Mouse (Mus musculus): Measurements from ENCODE around the gene Sdk1. TPM values are rescaled to one million over a fixed set of nuclear protein-coding genes. Genes with fewer than 3 reads are reported as not detected.

The Sdk1 gene
- 0.65 and 0.73 TPM in 2 replicates for polyA plus RNA-seq (2016; fragmentation: Nextera tagmentation; extraction: Ambion mirVana)

GRCm38 (mm10) chr5:141240841-141241543, at the start of gene Sdk1:
Gene Sdk1 (plus strand): TSS chr5:141241490.
- DNase-seq (ENCODE audit: low spot score): peak; percentile 95
- Histone ChIP-seq H3K4me1 (peaks cover 43% of the 10 kb centered on the region), H3K4me3 (peak within 1 kb of the TSS; percentile 79), H3K36me3 (no peaks in the 10 kb centered on the region), H3K27me3 (ENCODE audit: low read depth, poor library complexity, severe bottlenecking) (peaks cover 65% of the 10 kb centered on the region), H3K9me3 (replicated peaks) (no peaks in the 10 kb centered on the region), H3K27ac (replicated peaks) (peak within 1 kb of the TSS; percentile 83)
- WGBS: under 1% methylated on average over 68 of the region's 77 CpGs

GRCm38 (mm10) chr5:141197278-141197677, 44.0 kb upstream of the Sdk1 start:
- Histone ChIP-seq H3K27me3 (ENCODE audit: low read depth, poor library complexity, severe bottlenecking) (no peaks in the 10 kb centered on the region), H3K27ac (replicated peaks) (0 out of 2 replicates have a peak overlapping the region, but pooled peaks have one; percentile 28), H3K4me1 (peaks cover 10% of the 10 kb centered on the region), H3K4me3 (no peak overlapping the region), H3K36me3 (no peaks in the 10 kb centered on the region), H3K9me3 (replicated peaks) (no peaks in the 10 kb centered on the region)
- WGBS: 72% methylated on average over 4 of the region's 4 CpGs
- DNase-seq (ENCODE audit: low spot score): no peak

GRCm38 (mm10) chr5:141202276-141203065, 38.8 kb upstream of the Sdk1 start:
- Histone ChIP-seq H3K27ac (replicated peaks) (peak overlapping the region; percentile 9; the same call in 1 of the 2 replicates), H3K36me3 (no peaks in the 10 kb centered on the region), H3K27me3 (ENCODE audit: low read depth, poor library complexity, severe bottlenecking) (no peaks in the 10 kb centered on the region), H3K4me3 (no peak overlapping the region), H3K4me1 (peaks cover 5% of the 10 kb centered on the region), H3K9me3 (replicated peaks) (no peaks in the 10 kb centered on the region)
- 84% methylated on average over 11 of the region's 11 CpGs for WGBS
- no peak for DNase-seq (ENCODE audit: low spot score)

GRCm38 (mm10) chr5:141207061-141207460, 34.2 kb upstream of the Sdk1 start:
- no peak for DNase-seq (ENCODE audit: low spot score)
- H3K27me3 ChIP-seq (ENCODE audit: low read depth, poor library complexity, severe bottlenecking): no peaks in the 10 kb centered on the region
- H3K4me3 ChIP-seq: no peak overlapping the region
- H3K36me3 ChIP-seq: no peaks in the 10 kb centered on the region
- whole genome bisulfite sequencing: 55% methylated on average over 5 of the region's 5 CpGs
- no peak overlapping the region for H3K27ac ChIP-seq (replicated peaks)
- H3K9me3 ChIP-seq (replicated peaks): no peaks in the 10 kb centered on the region
- H3K4me1 ChIP-seq: 0 out of 2 replicates have a peak, but pooled peaks cover 4% of the 10 kb centered on the region

- WGBS: 87% methylated on average over 3 of the region's 3 CpGs
- DNase-seq (ENCODE audit: low spot score): no peak
- Histone ChIP-seq H3K9me3 (replicated peaks) (no peaks in the 10 kb centered on the region), H3K27me3 (ENCODE audit: low read depth, poor library complexity, severe bottlenecking) (no peaks in the 10 kb centered on the region), H3K4me1 (no peaks in the 10 kb centered on the region), H3K27ac (replicated peaks) (no peak overlapping the region), H3K36me3 (no peaks in the 10 kb centered on the region), H3K4me3 (no peak overlapping the region)
These were observed 16.0 kb upstream of the Sdk1 start for GRCm38 (mm10) chr5:141225243-141225642.

GRCm38 (mm10) chr5:141234326-141234725, 7.0 kb upstream of the Sdk1 start:
- peak; percentile 16 for DNase-seq (ENCODE audit: low spot score)
- Histone ChIP-seq H3K4me1 (peaks cover 7% of the 10 kb centered on the region), H3K9me3 (replicated peaks) (no peaks in the 10 kb centered on the region), H3K36me3 (no peaks in the 10 kb centered on the region), H3K4me3 (no peak overlapping the region), H3K27me3 (ENCODE audit: low read depth, poor library complexity, severe bottlenecking) (peaks cover 9% of the 10 kb centered on the region), H3K27ac (replicated peaks) (no peak overlapping the region)
- 10% methylated on average over 4 of the region's 4 CpGs for WGBS

GRCm38 (mm10) chr5:141239401-141239800, 1.9 kb upstream of the Sdk1 start:
- 19% methylated on average over 5 of the region's 5 CpGs for WGBS
- Histone ChIP-seq H3K36me3 (no peaks in the 10 kb centered on the region), H3K27me3 (ENCODE audit: low read depth, poor library complexity, severe bottlenecking) (peaks cover 49% of the 10 kb centered on the region), H3K4me1 (peaks cover 45% of the 10 kb centered on the region), H3K9me3 (replicated peaks) (no peaks in the 10 kb centered on the region), H3K4me3 (no peak overlapping the region), H3K27ac (replicated peaks) (no peak overlapping the region)
- DNase-seq (ENCODE audit: low spot score): no peak

- no peak for DNase-seq (ENCODE audit: low spot score)
- Histone ChIP-seq H3K27me3 (ENCODE audit: low read depth, poor library complexity, severe bottlenecking) (peaks cover 60% of the 10 kb centered on the region), H3K4me3 (peak overlapping the region; percentile 79), H3K9me3 (replicated peaks) (no peaks in the 10 kb centered on the region), H3K27ac (replicated peaks) (peak overlapping the region; percentile 83; the same call in 1 of the 2 replicates), H3K36me3 (no peaks in the 10 kb centered on the region), H3K4me1 (peaks cover 43% of the 10 kb centered on the region)
- WGBS: 1% methylated on average over 10 of the region's 10 CpGs
These were observed 849 bp upstream of the Sdk1 start for GRCm38 (mm10) chr5:141240441-141240840.

- H3K36me3 ChIP-seq: no peaks in the 10 kb centered on the region
- 2% methylated on average over 74 of the region's 82 CpGs for WGBS
- peak overlapping the region; percentile 83 for H3K27ac ChIP-seq (replicated peaks)
- no peak for DNase-seq (ENCODE audit: low spot score)
- H3K4me1 ChIP-seq: peaks cover 43% of the 10 kb centered on the region
- H3K4me3 ChIP-seq: peak overlapping the region; percentile 79
- peaks cover 69% of the 10 kb centered on the region for H3K27me3 ChIP-seq (ENCODE audit: low read depth, poor library complexity, severe bottlenecking)
- no peaks in the 10 kb centered on the region for H3K9me3 ChIP-seq (replicated peaks)
These were observed 475 bp downstream of the Sdk1 start for GRCm38 (mm10) chr5:141241645-141242284.

GRCm38 (mm10) chr5:141243253-141243965, 2.1 kb downstream of the Sdk1 start:
- Histone ChIP-seq H3K9me3 (replicated peaks) (no peaks in the 10 kb centered on the region), H3K4me3 (peak overlapping the region; percentile 79), H3K4me1 (peaks cover 43% of the 10 kb centered on the region), H3K27me3 (ENCODE audit: low read depth, poor library complexity, severe bottlenecking) (peaks cover 69% of the 10 kb centered on the region), H3K27ac (replicated peaks) (no peak overlapping the region; the same call in 1 of the 2 replicates), H3K36me3 (no peaks in the 10 kb centered on the region)
- DNase-seq (ENCODE audit: low spot score): peak; percentile 47
- WGBS: 3% methylated on average over 33 of the region's 33 CpGs

- Histone ChIP-seq H3K36me3 (no peaks in the 10 kb centered on the region), H3K27ac (replicated peaks) (no peak overlapping the region), H3K4me3 (no peak overlapping the region), H3K27me3 (ENCODE audit: low read depth, poor library complexity, severe bottlenecking) (no peaks in the 10 kb centered on the region), H3K4me1 (no peaks in the 10 kb centered on the region), H3K9me3 (replicated peaks) (no peaks in the 10 kb centered on the region)
- 88% methylated on average over 1 of the region's 1 CpGs for WGBS
- no peak for DNase-seq (ENCODE audit: low spot score)
These were observed 23.0 kb downstream of the Sdk1 start for GRCm38 (mm10) chr5:141264253-141264652.

GRCm38 (mm10) chr5:141277112-141277511, 35.8 kb downstream of the Sdk1 start:
- no peak overlapping the region for H3K27ac ChIP-seq (replicated peaks)
- no peak overlapping the region for H3K4me3 ChIP-seq
- WGBS: 91% methylated on average over 6 of the region's 6 CpGs
- DNase-seq (ENCODE audit: low spot score): no peak
- H3K4me1 ChIP-seq: no peaks in the 10 kb centered on the region
- no peaks in the 10 kb centered on the region for H3K27me3 ChIP-seq (ENCODE audit: low read depth, poor library complexity, severe bottlenecking)
- no peaks in the 10 kb centered on the region for H3K36me3 ChIP-seq
- no peaks in the 10 kb centered on the region for H3K9me3 ChIP-seq (replicated peaks)
